8 mouse cellular contexts compared by ENCODE assay signal in the genomic region with DNA sequence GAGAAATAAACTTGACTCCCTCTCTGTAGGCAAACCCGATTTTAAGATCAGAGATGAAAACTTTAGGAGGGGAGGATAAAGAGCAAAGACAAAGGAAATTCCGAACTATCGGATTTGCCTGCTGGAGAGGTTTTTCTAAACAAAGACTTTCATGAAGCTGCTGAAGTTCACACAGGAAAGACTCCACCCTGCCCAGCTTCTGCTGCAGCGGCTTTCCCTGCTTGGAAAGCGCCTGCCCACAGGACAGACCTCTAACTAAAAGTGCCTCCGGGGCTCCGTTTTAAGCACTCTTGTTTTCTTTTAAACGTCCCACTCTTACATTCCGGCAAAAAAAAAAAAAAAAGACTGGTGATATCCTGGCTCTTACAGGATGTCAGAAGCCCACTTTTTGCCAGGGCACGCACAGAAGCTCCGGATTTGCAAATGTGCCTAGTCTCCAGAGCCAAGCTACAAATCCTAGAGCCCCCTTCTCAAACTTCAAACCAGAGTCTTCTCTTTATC. TPM values are rescaled to one million over a fixed set of nuclear protein-coding genes. Genes with fewer than 3 reads are reported as not detected.
A peak's percentile ranks its signal among the peaks of the same experiment; 100 is the strongest.
DNase-seq lines count a peak whose midpoint lies in the region; ATAC-seq and TF ChIP-seq lines count a peak whose summit lies in the region.
"Had no signal": no experiment of that assay in that cellular context is flagged by ENCODE, and none has a peak within 500 bp of the region (broad histone marks: within the 10 kb centered on the region; RNA-seq: fewer than 3 reads in every experiment).

No protein-coding gene starts in this region.

- no peaks in the 10 kb centered on the region for H3K27me3 ChIP-seq in heart, embryonic 10.5 days (ENCODE audit: insufficient read depth, poor library complexity, severe bottlenecking)
- no peaks in the 10 kb centered on the region for H3K27me3 ChIP-seq in midbrain, embryonic 12.5 days

- H3K27ac ChIP-seq in ES-E14 (ENCODE audit: insufficient read depth, low read depth, low read length, poor library complexity, severe bottlenecking) = no peak overlapping the region
- peak overlapping the region; percentile 86 for H3K27ac ChIP-seq in heart, embryonic 10.5 days
- peak overlapping the region; percentile 54 for H3K27ac ChIP-seq in midbrain, embryonic 12.5 days (replicated peaks)

- DNase-seq in ES-E14 (ENCODE audit: low read depth, low spot score) = peak; percentile 8
- DNase-seq in brain, adult 2 months (ENCODE audit: low read depth, low spot score) = peak; percentile 3
- peak; percentile 75 for DNase-seq in heart, embryonic 10.5 days (ENCODE audit: low spot score)
- DNase-seq in kidney, postnatal 4 days = peak; percentile 49 to 52
- DNase-seq in left cerebral cortex, postnatal 14 days (ENCODE audit: low spot score in 2 of 2) = no peak

- H3K4me1 ChIP-seq in ES-E14 (ENCODE audit: control insufficient read depth in 2 of 2, insufficient read depth in 2 of 2, low read length in 2 of 2, poor library complexity in 1 of 2) = no peaks in the 10 kb centered on the region
- H3K4me1 ChIP-seq in heart, embryonic 10.5 days = no peaks in the 10 kb centered on the region
- no peaks in the 10 kb centered on the region for H3K4me1 ChIP-seq in midbrain, embryonic 12.5 days

- 0 out of 4 replicates have a peak overlapping the region, but pooled peaks of 1 of the 2 experiments have one; percentile 11 for H3K4me3 ChIP-seq in ES-E14 (ENCODE audit: insufficient read depth in 1 of 2, low read depth in 1 of 2, low read length in 2 of 2, poor library complexity in 1 of 2, severe bottlenecking in 1 of 2)
- H3K4me3 ChIP-seq in heart, embryonic 10.5 days = peak overlapping the region; percentile 61
- H3K4me3 ChIP-seq in midbrain, embryonic 12.5 days = peak overlapping the region; percentile 44
- H3K4me3 ChIP-seq: erythroblast, embryonic 14.5 days had no signal

- no peaks in the 10 kb centered on the region for H3K9me3 ChIP-seq in ES-E14 (ENCODE audit: control insufficient read depth, insufficient read depth, low read depth, low read length)
- H3K9me3 ChIP-seq in heart, embryonic 10.5 days = no peaks in the 10 kb centered on the region
- H3K9me3 ChIP-seq in midbrain, embryonic 12.5 days = no peaks in the 10 kb centered on the region

- intact Hi-C loops in left cerebral cortex, postnatal 14 days (cut with DNase I) = no loop called here

- peak overlapping the region; percentile 49 for H3K4me2 ChIP-seq in midbrain, embryonic 12.5 days (replicated peaks)

- WGBS in heart, embryonic 10.5 days = 8% methylated on average over 11 of the region's 11 CpGs
- WGBS in midbrain, embryonic 12.5 days = 9% methylated on average over 11 of the region's 11 CpGs

- in situ Hi-C loops in ES-E14 (cut with MboI; ENCODE audit: low sequenced_read_pairs in 2 of 2, unreplicated experiment in 2 of 2) = no loop called here

- H3K9ac ChIP-seq in ES-E14 (ENCODE audit: insufficient read depth, low read depth, low read length, poor library complexity, severe bottlenecking) = no peak overlapping the region
- peak overlapping the region; percentile 51 for H3K9ac ChIP-seq in midbrain, embryonic 12.5 days (replicated peaks)

- H3K36me3 ChIP-seq in ES-E14 (ENCODE audit: control insufficient read depth, insufficient read depth, low read length, poor library complexity, severe bottlenecking) = no peaks in the 10 kb centered on the region
- H3K36me3 ChIP-seq in heart, embryonic 10.5 days = no peaks in the 10 kb centered on the region
- H3K36me3 ChIP-seq in midbrain, embryonic 12.5 days = no peaks in the 10 kb centered on the region

- ATAC-seq in midbrain, embryonic 12.5 days (ENCODE audit: low FRiP score, low read depth) = peak; percentile 59
- no peak for ATAC-seq in erythroblast, adult 5-6 weeks (replicated peaks; ENCODE audit: low FRiP score, poor library complexity, severe bottlenecking)

TF ChIP-seq in ES-E14, 5 proteins besides CTCF, POLR2A, EP300 and RAD21:
- no peak for TF ChIP-seq HCFC1 (IDR thresholded peaks at IDR 0.05; ENCODE audit: borderline replicate concordance, insufficient read depth, low read length)

RNA-seq across cellular contexts. Expression of gene Col5a2, which starts 0.8 kb away (rescaled TPM):
- total RNA-seq in ES-E14 (2012; rRNA removed) = 3.2 and 40.3 TPM in 2 replicates
- 35.9 and 36.7 TPM in 2 replicates for polyA plus RNA-seq in heart, embryonic 10.5 days (2016; fragmentation: Nextera tagmentation; extraction: Ambion mirVana)
- polyA plus RNA-seq in midbrain, embryonic 12.5 days (2016; fragmentation: Nextera tagmentation; extraction: Ambion mirVana) = 48.4 and 54.8 TPM in 2 replicates
- 0.21 TPM in 1 of 2 replicates, not detected in the other for total RNA-seq in erythroblast, adult 5-6 weeks (2015; ENCODE audit: low replicate concordance)
- 0.17 TPM in 1 of 2 replicates, not detected in the other for total RNA-seq in erythroblast, adult 5-6 weeks (2017; ENCODE audit: low replicate concordance)
- 1 to 10 TPM; 7.2 to 8.2 TPM for total RNA-seq in left cerebral cortex, postnatal 14 days (2021)

Comparison
In these comparisons a context has a peak if more than half of its experiments do, and no peak if none do; other contexts are left out.
1. DNase-seq: peak in ES-E14 (single experiment), brain, adult 2 months (single experiment), heart, embryonic 10.5 days (single experiment) and kidney, postnatal 4 days (2 of 2); none in left cerebral cortex, postnatal 14 days (0 of 2).